Mouse (Mus musculus): Measurements from ENCODE around the gene Zfp652. TPM values are rescaled to one million over a fixed set of nuclear protein-coding genes. Genes with fewer than 3 reads are reported as not detected.

Gene Zfp652
- total and polyA plus RNA-seq, 3 experiments: 16.1 to 54.4 (median 47.6) TPM

DNA sequence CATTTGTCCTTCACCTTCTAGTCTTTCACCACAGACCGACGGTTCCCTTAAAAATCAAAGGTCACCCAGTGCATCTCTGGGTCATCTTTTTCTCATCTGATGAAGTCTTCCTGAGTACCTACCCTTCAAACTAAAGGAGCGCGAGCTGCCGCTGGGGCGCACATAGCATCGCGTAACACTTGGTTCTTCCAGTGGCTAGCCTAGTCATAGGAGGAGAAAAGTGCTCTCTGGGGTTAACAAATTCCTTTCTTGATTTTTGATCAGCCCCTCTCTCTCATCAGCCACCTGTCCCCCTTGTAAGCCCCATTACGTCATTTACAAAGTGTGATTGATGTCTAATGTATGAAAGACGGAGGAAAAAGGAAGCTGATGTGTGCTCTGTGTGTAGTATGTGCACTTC is 56.7 kb downstream of the Zfp652 start:
- Histone ChIP-seq H3K9ac (ENCODE audit: low read depth, low read length) (no peak overlapping the region), H3K4me1 (ENCODE audit: control insufficient read depth, insufficient read depth, low read length) (peaks cover 22% of the 10 kb centered on the region), H3K27me3 (ENCODE audit: control insufficient read depth, insufficient read depth, low read length) (no peaks in the 10 kb centered on the region), H3K36me3 (ENCODE audit: control insufficient read depth, insufficient read depth, low read length) (peaks cover 4% of the 10 kb centered on the region), H3K4me3 (no peak overlapping the region), H3K27ac (no peak overlapping the region), H3K79me2 (replicated peaks; ENCODE audit: control insufficient read depth, insufficient read depth, low read length) (no peaks in the 10 kb centered on the region)
- 93% methylated on average over 10 of the region's 10 CpGs for WGBS
- intact Hi-C loops (cut with DNase I): no loop called here
- no peak for TF ChIP-seq POLR2A (IDR thresholded peaks at IDR 0.05; ENCODE audit: insufficient read depth, low read depth, low read length)
- TF ChIP-seq CTCF (IDR thresholded peaks at IDR 0.05): no peak
- no peak for TF ChIP-seq EP300 (IDR thresholded peaks at IDR 0.05; ENCODE audit: insufficient read depth, low read depth, low read length)
- DNase-seq: no peak

DNA sequence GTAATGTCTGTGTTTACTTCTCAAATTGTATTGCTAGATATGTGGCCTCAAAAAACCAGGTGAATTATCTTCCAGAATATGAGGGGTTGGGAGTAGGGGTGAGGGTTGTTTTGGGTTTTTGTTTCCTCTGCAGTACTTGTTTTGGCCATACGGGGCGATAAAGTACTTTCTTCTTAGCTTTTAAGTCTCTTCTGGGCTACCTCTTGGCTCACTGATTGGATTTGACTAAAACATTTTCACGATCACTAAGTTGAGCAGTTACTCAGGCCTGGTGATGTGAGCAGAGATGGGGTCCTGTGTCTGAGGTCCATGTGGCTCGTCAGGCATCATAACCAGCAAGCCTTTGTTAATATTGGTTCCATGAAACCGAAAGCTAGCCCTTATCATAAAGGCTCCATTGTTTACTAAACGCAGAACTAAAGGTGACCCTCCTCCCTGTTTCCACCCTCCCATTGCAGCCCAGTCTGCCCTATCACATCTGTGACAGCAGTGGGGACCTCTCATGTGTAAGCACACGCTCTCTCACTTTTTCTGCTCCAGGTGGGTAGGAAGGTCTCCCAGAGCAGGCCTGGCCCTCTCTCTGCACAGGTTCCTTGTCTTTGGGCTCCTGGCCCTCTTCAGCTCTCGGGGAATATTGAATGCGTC is 58.4 kb downstream of the Zfp652 start:
- Histone ChIP-seq H3K27me3 (ENCODE audit: control insufficient read depth, insufficient read depth, low read length) (no peaks in the 10 kb centered on the region), H3K79me2 (replicated peaks; ENCODE audit: control insufficient read depth, insufficient read depth, low read length) (no peaks in the 10 kb centered on the region), H3K27ac (peak overlapping the region; percentile 74), H3K4me1 (ENCODE audit: control insufficient read depth, insufficient read depth, low read length) (peaks cover 22% of the 10 kb centered on the region), H3K9ac (ENCODE audit: low read depth, low read length) (no peak overlapping the region), H3K4me3 (no peak overlapping the region), H3K36me3 (ENCODE audit: control insufficient read depth, insufficient read depth, low read length) (peaks cover 4% of the 10 kb centered on the region)
- WGBS: 43% methylated on average over 9 of the region's 9 CpGs
- TF ChIP-seq CTCF (IDR thresholded peaks at IDR 0.05) (peak; percentile 76), POLR2A (IDR thresholded peaks at IDR 0.05; ENCODE audit: insufficient read depth, low read depth, low read length) (no peak), EP300 (IDR thresholded peaks at IDR 0.05; ENCODE audit: insufficient read depth, low read depth, low read length) (no peak)
- DNase-seq: no peak
- intact Hi-C loops (cut with DNase I): loop anchor here (2.0 kb wide), 2 partner anchors 58 to 82 kb away; no protein-coding TSS in a partner anchor

DNA sequence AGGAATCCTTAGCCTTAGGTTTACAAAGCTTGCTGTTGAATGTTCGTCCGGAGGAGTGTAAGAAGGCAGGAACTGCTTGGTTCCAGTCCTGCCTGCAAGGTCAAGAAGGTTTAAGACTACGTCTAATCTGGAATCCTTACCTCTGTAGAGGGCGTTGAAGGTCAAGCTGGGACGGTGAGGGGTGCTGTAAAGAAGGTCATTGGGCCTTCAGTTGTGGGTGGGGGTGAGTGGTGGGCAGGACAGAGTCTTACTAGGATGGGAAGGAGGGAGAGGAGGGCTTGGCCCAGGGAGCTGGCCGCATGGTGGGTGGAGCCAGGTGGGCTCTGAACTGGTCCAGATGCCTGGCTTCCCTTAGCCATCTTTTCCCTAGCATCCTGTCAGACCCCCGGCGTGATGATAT is 59.2 kb downstream of the Zfp652 start:
- intact Hi-C loops (cut with DNase I): loop anchor here (2.0 kb wide), 3 partner anchors 17 to 81 kb away; no protein-coding TSS in a partner anchor
- no peaks in the 10 kb centered on the region for H3K27me3 ChIP-seq (ENCODE audit: control insufficient read depth, insufficient read depth, low read length)
- no peak overlapping the region for H3K9ac ChIP-seq (ENCODE audit: low read depth, low read length)
- H3K4me1 ChIP-seq (ENCODE audit: control insufficient read depth, insufficient read depth, low read length): peaks cover 22% of the 10 kb centered on the region
- TF ChIP-seq POLR2A (IDR thresholded peaks at IDR 0.05; ENCODE audit: insufficient read depth, low read depth, low read length) (no peak), CTCF (IDR thresholded peaks at IDR 0.05) (no peak), EP300 (IDR thresholded peaks at IDR 0.05; ENCODE audit: insufficient read depth, low read depth, low read length) (no peak)
- H3K4me3 ChIP-seq: no peak overlapping the region
- 65% methylated on average over 8 of the region's 8 CpGs for WGBS
- peak overlapping the region; percentile 74 for H3K27ac ChIP-seq
- no peak for DNase-seq
- no peaks in the 10 kb centered on the region for H3K79me2 ChIP-seq (replicated peaks; ENCODE audit: control insufficient read depth, insufficient read depth, low read length)
- H3K36me3 ChIP-seq (ENCODE audit: control insufficient read depth, insufficient read depth, low read length): peaks cover 4% of the 10 kb centered on the region

DNA sequence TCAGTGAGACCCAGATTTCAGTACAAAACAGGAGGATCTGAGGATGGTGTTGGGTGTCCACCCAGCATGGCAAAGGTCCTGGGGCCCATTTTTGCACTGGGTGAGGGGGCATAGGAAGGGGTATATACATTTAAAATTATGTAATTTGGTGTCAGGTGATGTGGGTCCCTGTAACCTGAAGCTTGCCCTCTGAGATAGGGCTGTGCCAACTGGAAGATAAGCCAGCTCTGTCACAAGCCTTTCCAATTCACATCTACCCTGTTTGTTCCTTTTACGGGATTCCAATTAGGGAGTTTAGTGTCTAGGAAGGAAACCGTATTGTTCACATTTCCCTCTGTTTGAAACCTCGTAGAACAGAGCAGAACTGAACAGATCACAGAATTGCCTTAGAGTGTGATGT is 60.8 kb downstream of the Zfp652 start:
- H3K27ac ChIP-seq: peak overlapping the region; percentile 77
- H3K4me3 ChIP-seq: no peak overlapping the region
- intact Hi-C loops (cut with DNase I): loop anchor here (2.0 kb wide), 1 partner anchor 16 kb away; no protein-coding TSS in a partner anchor
- H3K9ac ChIP-seq (ENCODE audit: low read depth, low read length): peak overlapping the region; percentile 2; the same call in 1 of the 2 replicates
- no peaks in the 10 kb centered on the region for H3K27me3 ChIP-seq (ENCODE audit: control insufficient read depth, insufficient read depth, low read length)
- TF ChIP-seq CTCF (IDR thresholded peaks at IDR 0.05) (no peak), EP300 (IDR thresholded peaks at IDR 0.05; ENCODE audit: insufficient read depth, low read depth, low read length) (0 out of 2 replicates have a peak, but pooled peaks have one; percentile 14), POLR2A (IDR thresholded peaks at IDR 0.05; ENCODE audit: insufficient read depth, low read depth, low read length) (0 out of 2 replicates have a peak, but pooled peaks have one; percentile 20)
- H3K36me3 ChIP-seq (ENCODE audit: control insufficient read depth, insufficient read depth, low read length): peaks cover 4% of the 10 kb centered on the region
- DNase-seq: peak in 1 of 2 experiments; percentile 32
- peaks cover 30% of the 10 kb centered on the region for H3K4me1 ChIP-seq (ENCODE audit: control insufficient read depth, insufficient read depth, low read length)
- no peaks in the 10 kb centered on the region for H3K79me2 ChIP-seq (replicated peaks; ENCODE audit: control insufficient read depth, insufficient read depth, low read length)
- 39% methylated on average over 3 of the region's 3 CpGs for WGBS

DNA sequence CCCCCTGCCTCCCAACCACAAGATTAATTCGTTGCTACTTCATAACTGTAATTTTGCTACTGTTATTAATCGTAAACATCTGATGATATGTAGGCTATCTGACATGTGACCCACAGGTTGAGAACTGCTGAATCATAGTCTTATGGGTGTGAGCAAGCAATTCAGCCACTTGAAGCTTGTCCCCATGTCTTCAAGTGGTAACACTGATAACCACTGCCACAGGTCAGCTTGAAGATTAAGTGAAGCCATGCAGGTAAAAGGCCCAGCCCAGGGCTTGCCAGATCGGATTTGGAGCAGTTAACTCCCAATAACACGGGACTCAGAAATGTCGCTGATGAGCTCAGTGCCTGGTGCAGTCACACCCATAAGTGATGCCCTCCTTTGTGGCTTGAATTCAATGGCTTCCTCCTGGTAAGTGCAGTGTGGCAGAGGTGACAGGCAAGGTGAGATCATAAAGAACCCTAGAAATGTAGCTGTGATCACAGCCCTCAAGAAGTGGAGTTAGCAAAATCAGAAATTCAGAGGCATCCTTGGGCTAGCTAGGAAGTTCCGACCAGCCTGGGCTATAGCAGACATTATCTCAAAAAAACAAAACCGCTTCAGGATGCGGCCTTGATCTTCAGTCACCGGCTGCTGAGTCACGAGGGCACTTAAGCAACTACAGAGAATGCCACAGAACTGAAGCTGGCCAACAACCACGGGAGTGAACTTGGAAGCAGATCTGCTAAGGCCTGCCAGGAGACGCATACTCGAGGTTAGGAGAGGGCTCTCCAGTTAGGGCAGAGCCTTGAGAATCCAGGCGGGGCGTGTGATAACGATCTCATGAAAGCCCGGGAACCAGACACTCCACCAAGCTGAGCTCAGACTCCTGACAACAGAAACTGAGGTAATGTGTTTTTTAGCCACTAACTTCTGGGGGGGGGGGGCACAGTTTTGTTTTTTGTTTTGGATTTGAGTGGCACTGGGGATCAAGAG is 65.1 kb downstream of the Zfp652 start:
- peak; percentile 62 to 82 for DNase-seq
- intact Hi-C loops (cut with DNase I): no loop called here
- WGBS: 22% methylated on average over 17 of the region's 17 CpGs
- TF ChIP-seq CTCF (IDR thresholded peaks at IDR 0.05): no peak
- TF ChIP-seq EP300 (IDR thresholded peaks at IDR 0.05; ENCODE audit: insufficient read depth, low read depth, low read length): peak; percentile 86
- no peak for TF ChIP-seq POLR2A (IDR thresholded peaks at IDR 0.05; ENCODE audit: insufficient read depth, low read depth, low read length)
- Histone ChIP-seq H3K9ac (ENCODE audit: low read depth, low read length) (no peak overlapping the region), H3K36me3 (ENCODE audit: control insufficient read depth, insufficient read depth, low read length) (peaks cover 5% of the 10 kb centered on the region), H3K4me1 (ENCODE audit: control insufficient read depth, insufficient read depth, low read length) (peaks cover 26% of the 10 kb centered on the region), H3K79me2 (replicated peaks; ENCODE audit: control insufficient read depth, insufficient read depth, low read length) (no peaks in the 10 kb centered on the region), H3K27me3 (ENCODE audit: control insufficient read depth, insufficient read depth, low read length) (no peaks in the 10 kb centered on the region), H3K4me3 (no peak overlapping the region), H3K27ac (peak overlapping the region; percentile 72)

All from heart, adult 2 months (tissue).